In the genomic region with DNA sequence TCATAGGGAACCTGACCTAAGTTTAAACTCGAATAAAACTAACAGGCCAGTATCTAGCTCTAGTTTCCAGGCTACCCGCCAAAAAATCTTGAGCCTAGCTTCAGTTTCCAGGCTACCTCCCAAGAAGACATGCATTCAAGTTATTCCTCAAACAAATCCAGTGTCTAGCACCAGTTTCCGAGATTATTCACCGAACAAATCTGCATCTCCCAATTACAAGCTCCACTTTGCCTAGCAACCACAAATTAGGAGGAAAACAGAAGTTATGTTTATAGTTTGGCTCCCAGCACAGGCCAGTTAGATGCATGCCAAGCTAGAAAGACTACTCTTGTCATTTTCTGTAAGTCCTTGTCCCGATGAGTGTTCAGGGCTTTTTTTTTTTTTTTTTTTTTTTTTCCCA, we compare ENCODE assay signal across 20 mouse cellular contexts.
DNase-seq lines count a peak whose midpoint lies in the region; ATAC-seq and TF ChIP-seq lines count a peak whose summit lies in the region.
"Had no signal": no experiment of that assay in that cellular context is flagged by ENCODE, and none has a peak within 500 bp of the region (broad histone marks: within the 10 kb centered on the region; RNA-seq: fewer than 3 reads in every experiment).

No protein-coding gene starts in this region.

- H3K4me3 ChIP-seq in forebrain, embryonic 15.5 days, result no peak overlapping the region
- H3K4me3 ChIP-seq in forebrain, embryonic 11.5 days (ENCODE audit: low read depth, low read length), result no peak overlapping the region
- no peak overlapping the region for H3K4me3 ChIP-seq in hindbrain, postnatal 0 days (ENCODE audit: low read length)
- H3K4me3 ChIP-seq in hindbrain, embryonic 13.5 days, result no peak overlapping the region
- H3K4me3 ChIP-seq: heart, adult 2 months; layer of hippocampus, adult 2 months; midbrain, embryonic 12.5 days had no signal

- no peaks in the 10 kb centered on the region for H3K36me3 ChIP-seq in forebrain, embryonic 15.5 days
- no peaks in the 10 kb centered on the region for H3K36me3 ChIP-seq in forebrain, embryonic 11.5 days (ENCODE audit: control insufficient read depth, insufficient read depth, low read length)
- no peaks in the 10 kb centered on the region for H3K36me3 ChIP-seq in hindbrain, postnatal 0 days (ENCODE audit: insufficient read depth, low read length)
- no peaks in the 10 kb centered on the region for H3K36me3 ChIP-seq in hindbrain, embryonic 13.5 days
- H3K36me3 ChIP-seq: midbrain, embryonic 12.5 days had no signal

- H3K27me3 ChIP-seq in forebrain, embryonic 15.5 days, result no peaks in the 10 kb centered on the region
- no peaks in the 10 kb centered on the region for H3K27me3 ChIP-seq in forebrain, embryonic 11.5 days (ENCODE audit: control insufficient read depth, insufficient read depth, low read length)
- no peaks in the 10 kb centered on the region for H3K27me3 ChIP-seq in hindbrain, postnatal 0 days (ENCODE audit: insufficient read depth, low read length)
- no peaks in the 10 kb centered on the region for H3K27me3 ChIP-seq in hindbrain, embryonic 13.5 days
- H3K27me3 ChIP-seq: midbrain, embryonic 12.5 days; Patski had no signal

- DNase-seq in forebrain, embryonic 11.5 days (ENCODE audit: low spot score), result no peak
- peak; percentile 14 for DNase-seq in hindbrain, postnatal 0 days (ENCODE audit: low spot score)
- peak; percentile 74 for DNase-seq in Muller cell, postnatal 12 days (ENCODE audit: inconsistent ontology term)
- DNase-seq in gastrocnemius, postnatal 14 days, result peak; percentile 23
- no peak for DNase-seq in kidney, postnatal 4 days
- DNase-seq: adrenal gland, adult 2 months; cerebellum, adult 11-12 months; cerebellum, postnatal 10 days; heart, adult 2 months; kidney, postnatal 14 days; lung, postnatal 10 days; thymus, adult 18-20 months; thymus, postnatal 4 days had no signal

- intact Hi-C loops in gastrocnemius, postnatal 14 days (cut with DNase I; ENCODE audit: low total_unique reads), result no loop called here

- no peak overlapping the region for H3K4me2 ChIP-seq in forebrain, embryonic 15.5 days (replicated peaks)
- H3K4me2 ChIP-seq in forebrain, embryonic 11.5 days (ENCODE audit: low read depth, low read length, severe bottlenecking), result no peak overlapping the region
- no peak overlapping the region for H3K4me2 ChIP-seq in hindbrain, postnatal 0 days (ENCODE audit: low read depth, low read length)
- H3K4me2 ChIP-seq in hindbrain, embryonic 13.5 days, result no peak overlapping the region
- H3K4me2 ChIP-seq: midbrain, embryonic 12.5 days had no signal

- H3K9me3 ChIP-seq in forebrain, embryonic 15.5 days, result no peaks in the 10 kb centered on the region
- no peaks in the 10 kb centered on the region for H3K9me3 ChIP-seq in forebrain, embryonic 11.5 days (ENCODE audit: control insufficient read depth, low read length)
- H3K9me3 ChIP-seq in hindbrain, postnatal 0 days (ENCODE audit: low read length), result no peaks in the 10 kb centered on the region
- no peaks in the 10 kb centered on the region for H3K9me3 ChIP-seq in hindbrain, embryonic 13.5 days
- H3K9me3 ChIP-seq: midbrain, embryonic 12.5 days had no signal

- no peak overlapping the region for H3K27ac ChIP-seq in forebrain, embryonic 15.5 days (replicated peaks)
- no peak overlapping the region for H3K27ac ChIP-seq in forebrain, embryonic 11.5 days (ENCODE audit: low read depth, low read length)
- no peak overlapping the region for H3K27ac ChIP-seq in hindbrain, postnatal 0 days
- no peak overlapping the region for H3K27ac ChIP-seq in hindbrain, embryonic 13.5 days
- H3K27ac ChIP-seq: heart, adult 2 months; layer of hippocampus, adult 2 months; midbrain, embryonic 12.5 days had no signal

- no peak for TF ChIP-seq CTCF in hindbrain, postnatal 0 days (IDR thresholded peaks at IDR 0.05; ENCODE audit: low read depth)

- 0 out of 2 replicates have a peak, but pooled peaks have one; percentile 26 for ATAC-seq in forebrain, embryonic 15.5 days (replicated peaks)
- no peak for ATAC-seq in forebrain, embryonic 11.5 days (replicated peaks; ENCODE audit: low FRiP score)
- no peak for ATAC-seq in hindbrain, postnatal 0 days
- ATAC-seq in hindbrain, embryonic 13.5 days (ENCODE audit: low FRiP score), result no peak
- ATAC-seq: hindbrain, embryonic 16.5 days; intestine, embryonic 16.5 days; Patski had no signal

- no peak overlapping the region for H3K9ac ChIP-seq in forebrain, embryonic 15.5 days (replicated peaks)
- H3K9ac ChIP-seq in forebrain, embryonic 11.5 days (ENCODE audit: low read length), result no peak overlapping the region
- no peak overlapping the region for H3K9ac ChIP-seq in hindbrain, postnatal 0 days (replicated peaks; ENCODE audit: low read length)
- H3K9ac ChIP-seq in hindbrain, embryonic 13.5 days, result no peak overlapping the region
- H3K9ac ChIP-seq: midbrain, embryonic 12.5 days had no signal

- 57% methylated on average over 5 of the region's 5 CpGs for WGBS in forebrain, embryonic 15.5 days
- 84% methylated on average over 5 of the region's 5 CpGs for WGBS in forebrain, embryonic 11.5 days
- 53% methylated on average over 5 of the region's 5 CpGs for WGBS in hindbrain, postnatal 0 days
- whole genome bisulfite sequencing in hindbrain, embryonic 13.5 days, result 85% methylated on average over 5 of the region's 5 CpGs

- no peaks in the 10 kb centered on the region for H3K4me1 ChIP-seq in forebrain, embryonic 15.5 days
- no peaks in the 10 kb centered on the region for H3K4me1 ChIP-seq in forebrain, embryonic 11.5 days (replicated peaks; ENCODE audit: control insufficient read depth, insufficient read depth, low read length)
- no peaks in the 10 kb centered on the region for H3K4me1 ChIP-seq in hindbrain, postnatal 0 days (ENCODE audit: insufficient read depth, low read length)
- H3K4me1 ChIP-seq in hindbrain, embryonic 13.5 days (replicated peaks), result no peaks in the 10 kb centered on the region
- H3K4me1 ChIP-seq: midbrain, embryonic 12.5 days had no signal

Comparison
In these comparisons a context has a peak if more than half of its experiments do, and no peak if none do; other contexts are left out.
1. DNase-seq: peak in hindbrain, postnatal 0 days (single experiment), Muller cell, postnatal 12 days (single experiment) and gastrocnemius, postnatal 14 days (single experiment); none in forebrain, embryonic 11.5 days (single experiment) and kidney, postnatal 4 days (0 of 2).